Mouse (Mus musculus) testis, postnatal 14 days (tissue): ENCODE data around the gene Gm20388.

Experiments used
- DNase-seq: peaks from one replicate; pipeline ENCODE4 v3.0.0; 2021; ENCODE audit warnings: low spot score

Gene Gm20388

DNA sequence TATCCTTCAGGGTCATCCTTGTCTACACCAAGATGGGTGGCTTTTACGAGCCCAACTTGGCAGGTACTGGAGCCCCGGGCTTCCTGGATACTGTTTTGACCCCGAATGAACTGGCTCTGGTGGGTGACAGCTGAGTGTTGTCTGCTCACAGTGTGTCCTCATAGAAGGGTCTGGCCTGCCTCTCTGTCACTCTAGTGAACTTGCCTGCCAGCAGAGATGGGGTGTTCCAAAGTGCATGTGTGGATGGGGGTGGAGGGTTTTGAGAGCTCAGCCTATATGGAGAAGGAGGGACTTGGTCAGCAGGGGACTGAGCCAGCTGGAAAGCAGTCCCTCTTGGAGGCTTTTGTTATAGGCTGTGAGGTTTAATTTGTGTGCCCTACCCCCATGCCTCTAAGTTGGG, 291.9 kb downstream of the Gm20388 start:
- DNase-seq: no peak

DNA sequence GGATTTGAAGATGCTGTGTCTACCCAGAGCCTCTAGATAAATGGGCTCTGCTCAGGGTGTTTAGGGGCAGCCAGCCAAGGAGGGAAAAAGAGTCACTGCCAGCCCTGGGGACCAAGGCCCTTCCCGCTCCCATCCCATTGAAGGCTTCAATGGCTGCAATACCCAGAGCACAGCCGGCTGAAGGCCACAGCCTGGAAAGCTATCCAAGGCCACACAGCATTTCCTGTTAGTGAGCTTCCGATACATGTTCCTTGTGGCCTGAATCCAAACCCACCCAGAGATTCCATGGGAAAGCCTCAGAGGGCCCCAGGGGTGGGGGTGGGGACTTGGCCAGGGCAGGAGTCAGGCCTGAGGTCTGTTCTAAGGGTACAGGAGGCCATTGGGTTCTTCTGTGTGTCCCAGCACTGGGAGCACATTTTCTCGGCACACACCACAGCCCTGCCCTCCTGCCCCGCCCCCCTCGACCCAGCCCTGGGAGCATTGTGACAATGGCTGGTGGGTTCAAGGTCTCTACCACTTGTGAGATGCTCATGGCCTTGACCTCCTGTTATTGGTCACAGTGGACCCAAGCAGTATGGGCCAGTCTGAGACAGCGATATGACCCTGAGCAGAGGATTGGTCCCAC, 294.2 kb downstream of the Gm20388 start:
- peak; percentile 58 for DNase-seq

DNA sequence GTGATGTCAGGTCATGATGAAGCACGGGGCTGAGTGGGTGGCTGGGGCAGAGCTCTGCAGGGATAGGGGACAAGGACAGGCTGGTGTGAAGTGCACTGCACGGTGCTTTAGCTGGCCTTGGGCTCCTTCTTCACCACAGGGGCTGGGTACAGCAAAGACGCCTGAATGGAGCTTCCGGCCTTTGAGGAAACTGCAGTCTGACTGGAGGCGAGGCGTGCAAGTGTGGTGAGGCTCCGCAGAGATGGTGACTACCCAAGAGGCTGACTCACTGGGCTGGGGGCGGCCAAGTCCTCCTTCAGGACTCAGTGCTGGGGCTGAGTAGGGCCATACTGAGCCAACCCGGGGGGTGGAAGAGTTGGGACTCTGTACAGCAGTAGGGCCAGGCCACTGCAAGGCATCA, 295.3 kb downstream of the Gm20388 start:
- DNase-seq: no peak

DNA sequence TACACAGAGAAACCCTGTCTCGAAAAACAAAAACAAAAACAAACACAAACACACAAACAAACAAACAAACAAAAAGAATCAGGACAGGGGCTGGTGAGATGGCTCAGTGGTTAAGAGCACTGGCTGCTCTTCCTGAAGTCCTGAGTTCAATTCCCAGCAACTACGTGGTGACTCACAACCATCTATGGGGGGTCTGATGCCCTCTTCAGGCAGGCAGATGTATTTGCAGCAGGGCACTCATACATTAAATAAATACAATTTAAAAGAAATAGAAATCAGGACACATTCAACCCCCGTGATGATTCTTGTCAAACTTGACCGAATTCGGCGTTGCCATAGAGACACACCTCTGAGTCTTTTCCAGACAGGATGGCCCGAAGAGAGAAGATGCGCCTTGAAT, 296.7 kb downstream of the Gm20388 start:
- DNase-seq: no peak

DNA sequence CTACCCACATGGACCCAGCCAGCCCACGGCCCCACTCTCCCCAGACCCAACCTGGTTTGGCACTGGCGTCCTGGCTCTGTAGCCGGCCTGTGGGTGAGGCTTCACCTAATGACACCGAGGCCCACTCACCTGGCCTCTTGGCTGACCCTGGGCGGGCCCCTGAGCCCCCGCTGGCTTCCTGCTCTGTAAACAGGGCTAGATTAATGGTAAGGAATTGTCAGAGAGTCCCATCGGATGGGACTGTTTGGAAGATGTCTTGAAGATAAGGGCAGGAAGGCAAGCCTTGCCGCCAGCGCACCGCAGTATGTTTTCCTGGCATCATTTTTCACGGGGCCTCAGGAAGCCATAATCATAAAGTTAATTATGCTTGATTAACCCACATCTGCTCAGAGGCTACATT, 297.5 kb downstream of the Gm20388 start:
- no peak for DNase-seq

DNA sequence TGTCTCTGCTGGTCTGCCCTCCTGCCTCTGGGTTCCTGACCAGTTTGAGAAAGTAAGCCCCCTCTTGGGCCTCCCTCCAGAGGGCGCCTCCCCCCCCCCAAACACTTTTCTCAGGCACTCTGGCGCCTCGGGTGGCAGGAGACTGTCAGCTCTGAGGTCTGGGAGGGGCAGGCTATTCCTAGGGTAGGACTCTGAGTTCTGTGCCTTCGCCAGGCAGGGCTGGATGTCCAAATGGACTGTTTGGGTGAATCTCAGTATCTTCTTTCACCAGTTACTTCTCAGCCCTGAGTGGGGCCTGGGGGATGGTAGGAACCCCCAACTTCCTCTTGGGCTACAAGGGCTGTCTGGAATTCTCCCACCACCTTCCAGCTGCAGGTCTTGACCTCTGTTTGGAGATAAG, 300.7 kb downstream of the Gm20388 start:
- no peak for DNase-seq

DNA sequence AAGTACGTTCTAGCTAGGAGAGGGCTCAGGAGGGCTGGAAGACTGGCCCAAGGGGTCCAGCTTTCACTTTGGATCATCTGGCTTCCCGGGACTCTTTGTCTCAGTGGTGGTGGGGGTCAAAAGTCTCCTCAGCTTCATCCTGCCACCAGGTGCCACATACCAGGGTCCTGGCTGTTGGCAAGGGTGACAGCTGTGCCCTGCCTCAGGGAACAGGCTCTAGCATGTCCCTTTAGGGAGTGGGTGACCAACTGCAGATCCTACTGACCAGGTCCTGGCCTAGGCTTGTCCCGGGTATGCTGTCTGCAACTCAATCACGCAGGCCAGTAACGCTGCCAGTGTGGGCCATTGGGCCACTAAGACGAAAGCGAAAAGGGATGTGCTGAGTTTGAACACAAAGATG, 302.0 kb downstream of the Gm20388 start:
- DNase-seq: no peak

DNA sequence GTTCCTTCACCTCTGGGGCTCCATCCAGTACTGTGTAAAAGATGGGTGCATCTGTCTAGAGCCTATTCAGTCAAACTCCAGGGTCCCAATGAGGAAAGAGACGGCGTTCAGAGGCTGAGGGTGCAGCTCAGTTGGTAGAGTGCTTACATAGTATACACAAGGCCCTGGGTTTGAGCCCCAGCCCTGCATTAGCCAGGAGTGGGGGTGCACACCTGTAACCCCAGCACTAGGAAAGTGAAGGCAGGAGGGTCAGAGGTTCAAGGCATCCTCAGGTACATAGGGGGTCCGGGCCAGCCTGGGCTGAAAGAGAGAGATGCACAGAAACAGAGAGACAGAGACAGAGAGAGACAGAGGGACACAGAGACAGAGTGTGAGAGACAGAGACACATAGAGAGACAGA, 302.6 kb downstream of the Gm20388 start:
- no peak for DNase-seq

DNA sequence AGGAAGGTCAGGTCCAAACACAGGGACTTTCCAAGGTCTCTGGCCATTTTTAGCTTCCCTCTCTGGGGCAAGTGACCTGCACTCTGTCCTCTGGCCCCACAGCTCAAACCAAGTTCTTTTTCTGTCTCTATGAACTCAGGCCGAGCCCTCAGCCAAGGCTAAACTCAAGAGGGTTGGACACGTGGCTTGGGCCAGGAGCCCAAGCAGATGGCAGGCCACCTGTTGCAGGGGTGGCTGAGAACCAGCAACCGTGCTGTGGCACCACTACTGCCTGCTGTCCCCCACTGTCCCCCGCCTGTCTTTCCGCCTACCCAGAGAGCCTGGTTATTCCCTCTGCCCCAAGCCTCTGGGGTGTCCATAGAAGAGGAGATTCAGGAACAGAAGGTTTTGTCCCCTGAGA, 303.3 kb downstream of the Gm20388 start:
- no peak for DNase-seq

DNA sequence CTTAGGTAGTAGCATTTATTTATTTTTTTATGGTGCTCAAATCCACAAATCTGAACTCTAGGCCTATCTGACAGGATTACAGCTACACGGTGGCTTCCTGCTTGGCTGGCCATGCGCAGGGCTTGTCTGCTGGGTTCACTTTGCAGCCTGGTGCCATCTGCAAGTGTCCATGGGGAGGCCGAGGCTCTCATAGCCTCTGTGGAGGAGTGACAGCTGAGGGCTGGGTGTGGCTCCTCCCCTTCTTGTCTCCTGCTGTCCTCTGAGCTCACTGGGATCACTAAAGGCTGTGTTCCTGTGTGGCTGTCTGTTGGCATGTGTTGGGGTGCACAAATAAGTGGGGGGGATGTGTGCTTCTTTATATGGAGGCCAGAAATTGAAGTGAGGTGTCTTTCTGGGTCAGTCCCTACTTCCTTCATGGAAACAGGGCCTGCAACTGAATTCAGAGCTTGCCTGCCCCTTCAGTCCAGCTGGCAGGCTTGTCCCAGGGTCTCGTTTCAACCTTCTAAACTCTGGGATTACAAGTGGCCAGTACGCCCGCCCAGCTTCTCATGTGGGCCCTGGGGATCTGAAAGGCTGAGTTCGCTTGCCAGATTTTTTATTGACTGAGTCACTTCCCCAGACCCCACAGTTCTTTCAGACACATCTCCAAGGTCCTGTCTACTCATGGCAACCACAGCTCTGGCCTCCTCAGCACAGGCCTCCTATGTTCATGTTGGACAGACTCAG, 304.9 kb downstream of the Gm20388 start:
- no peak for DNase-seq

DNA sequence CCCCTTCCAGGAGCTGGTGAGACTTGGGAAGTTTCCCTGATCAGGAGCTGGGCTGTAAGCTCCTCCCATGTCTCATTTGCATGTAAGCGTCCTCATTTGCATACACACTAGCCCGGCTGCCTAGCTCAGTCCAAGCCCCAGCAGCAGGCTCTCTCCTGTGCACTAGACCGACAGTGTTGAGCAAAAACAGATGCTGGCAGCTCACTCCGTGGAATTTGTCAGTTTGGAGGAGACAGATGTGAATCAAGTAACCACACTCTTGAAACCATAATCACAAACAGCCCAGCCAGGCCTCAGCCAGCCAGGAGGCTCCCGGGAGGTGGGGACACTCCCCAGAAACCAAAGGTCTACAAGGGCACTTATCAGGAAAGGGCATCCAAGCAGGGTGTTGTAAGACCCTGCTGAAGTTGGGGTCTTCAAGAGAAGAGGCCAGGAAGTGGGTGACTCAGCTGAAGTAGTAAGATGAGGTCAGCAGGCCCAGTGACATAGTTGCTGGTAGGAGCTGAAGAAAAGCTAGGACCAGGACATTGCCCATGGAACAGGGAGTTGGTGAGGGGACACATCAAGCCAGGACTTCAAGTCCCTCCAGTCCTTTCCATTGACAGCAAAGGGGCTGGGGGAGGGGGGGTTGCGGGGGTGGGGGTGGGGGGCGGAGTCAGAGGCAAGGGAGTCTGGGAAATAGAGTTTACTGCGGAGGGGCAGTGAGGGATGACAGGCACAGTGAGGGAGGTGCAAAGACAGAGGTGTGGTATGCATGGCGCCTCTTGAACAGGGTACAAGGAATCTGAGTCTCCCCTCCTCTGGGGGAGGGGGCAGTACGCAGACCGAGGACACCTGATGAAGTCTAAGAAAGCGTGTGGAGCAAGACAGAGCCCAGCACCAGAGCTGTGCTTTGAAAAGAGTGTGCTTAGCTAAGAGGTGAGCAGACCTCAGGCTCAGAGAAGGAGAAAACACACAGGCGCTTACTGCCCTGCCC, 306.5 kb downstream of the Gm20388 start:
- no peak for DNase-seq

DNA sequence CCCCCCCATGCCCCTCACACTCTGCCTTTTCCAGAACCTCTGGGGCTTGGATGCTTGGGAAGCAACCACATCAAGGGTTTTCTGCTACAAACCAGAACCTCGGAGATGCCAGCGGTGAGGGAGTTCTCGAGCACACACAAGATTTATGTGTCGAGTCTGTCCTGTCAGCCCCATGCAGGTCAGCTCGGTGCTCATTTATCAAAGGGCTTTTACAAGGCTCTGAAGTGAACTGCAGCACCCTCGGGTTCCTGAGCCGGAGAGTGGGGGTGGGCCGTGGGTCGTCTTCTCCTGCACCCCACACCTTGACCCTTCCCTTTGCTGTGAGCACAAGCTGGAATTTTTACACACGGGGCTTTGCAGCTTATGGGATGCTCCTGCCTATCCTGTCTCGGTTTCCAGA, 311.9 kb downstream of the Gm20388 start:
- no peak for DNase-seq

DNA sequence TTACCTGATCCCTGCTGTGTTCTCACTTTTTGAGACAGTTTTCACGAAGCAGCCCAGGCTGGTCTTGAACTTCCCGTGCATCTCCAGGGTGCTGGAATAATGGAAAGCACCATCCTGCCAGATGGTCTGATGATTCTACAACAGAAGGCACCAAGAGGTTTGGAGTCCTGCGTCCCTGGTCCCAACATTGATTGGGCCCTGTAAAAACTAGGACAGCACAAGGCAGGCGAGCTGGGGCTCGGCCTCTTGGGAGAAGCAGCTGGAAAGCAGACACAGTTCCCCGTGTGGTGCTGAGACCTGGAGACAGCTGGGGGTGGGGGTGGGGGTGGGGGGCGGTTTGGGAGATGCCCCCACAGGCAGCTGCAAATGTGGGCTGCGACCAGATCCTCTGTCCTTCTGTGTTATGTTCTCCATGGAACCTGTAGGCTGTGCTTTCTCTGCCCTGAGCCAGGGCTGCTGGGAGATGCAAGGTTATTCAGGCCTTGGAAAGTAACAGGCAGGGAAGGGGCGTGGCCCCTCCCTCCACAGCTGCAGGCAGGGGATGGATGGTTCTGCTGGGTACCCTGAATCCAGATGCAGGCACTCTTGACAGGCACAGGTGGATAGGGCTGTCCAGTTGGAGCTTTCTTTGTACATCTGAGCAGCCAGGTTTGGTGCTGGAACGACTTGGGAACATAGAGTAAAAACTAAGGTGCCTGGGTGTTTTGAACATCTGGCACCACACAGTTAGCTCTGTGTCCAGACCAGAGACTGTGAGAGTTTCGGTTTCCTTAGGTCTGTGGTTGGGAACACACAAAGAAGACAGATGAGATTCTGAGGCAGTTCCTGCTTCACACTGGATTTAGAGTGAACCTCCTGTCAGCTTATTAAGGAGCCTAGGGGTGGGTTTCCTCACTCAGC, 314.1 kb downstream of the Gm20388 start:
- no peak for DNase-seq

DNA sequence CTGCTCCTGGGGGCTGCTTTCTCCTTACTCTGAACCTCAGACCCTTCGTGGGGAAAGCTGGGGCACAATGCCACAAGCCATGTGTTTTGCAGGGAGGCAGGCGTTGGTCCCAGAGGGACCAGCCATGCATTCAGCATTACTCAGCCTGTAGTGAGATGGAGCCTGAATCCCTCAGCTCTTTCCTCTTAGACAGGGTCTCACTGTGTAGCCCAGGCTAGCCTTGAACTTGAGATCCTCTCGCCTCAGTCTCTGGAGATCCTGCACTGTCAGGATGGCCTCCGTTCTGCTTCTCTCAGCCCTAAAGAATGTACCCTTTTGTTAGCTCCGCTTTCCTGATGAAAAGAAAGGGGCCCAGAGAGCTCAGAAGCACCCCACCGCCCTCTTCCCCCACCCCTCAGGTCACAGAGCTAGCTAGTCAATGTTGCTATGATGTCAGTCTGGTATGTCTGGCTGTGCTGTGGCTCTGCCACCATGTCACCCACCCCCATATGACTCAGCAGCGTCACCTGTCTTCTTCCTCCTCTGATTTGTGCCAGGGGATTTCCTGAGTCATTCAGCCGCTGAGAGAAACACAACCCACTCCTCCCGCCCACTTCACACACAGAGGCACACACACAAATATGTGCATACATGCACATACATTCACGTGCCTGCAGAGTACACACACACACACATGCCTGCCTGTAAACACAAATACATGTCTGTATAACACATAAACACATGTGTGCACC, 314.9 kb downstream of the Gm20388 start:
- DNase-seq: no peak

DNA sequence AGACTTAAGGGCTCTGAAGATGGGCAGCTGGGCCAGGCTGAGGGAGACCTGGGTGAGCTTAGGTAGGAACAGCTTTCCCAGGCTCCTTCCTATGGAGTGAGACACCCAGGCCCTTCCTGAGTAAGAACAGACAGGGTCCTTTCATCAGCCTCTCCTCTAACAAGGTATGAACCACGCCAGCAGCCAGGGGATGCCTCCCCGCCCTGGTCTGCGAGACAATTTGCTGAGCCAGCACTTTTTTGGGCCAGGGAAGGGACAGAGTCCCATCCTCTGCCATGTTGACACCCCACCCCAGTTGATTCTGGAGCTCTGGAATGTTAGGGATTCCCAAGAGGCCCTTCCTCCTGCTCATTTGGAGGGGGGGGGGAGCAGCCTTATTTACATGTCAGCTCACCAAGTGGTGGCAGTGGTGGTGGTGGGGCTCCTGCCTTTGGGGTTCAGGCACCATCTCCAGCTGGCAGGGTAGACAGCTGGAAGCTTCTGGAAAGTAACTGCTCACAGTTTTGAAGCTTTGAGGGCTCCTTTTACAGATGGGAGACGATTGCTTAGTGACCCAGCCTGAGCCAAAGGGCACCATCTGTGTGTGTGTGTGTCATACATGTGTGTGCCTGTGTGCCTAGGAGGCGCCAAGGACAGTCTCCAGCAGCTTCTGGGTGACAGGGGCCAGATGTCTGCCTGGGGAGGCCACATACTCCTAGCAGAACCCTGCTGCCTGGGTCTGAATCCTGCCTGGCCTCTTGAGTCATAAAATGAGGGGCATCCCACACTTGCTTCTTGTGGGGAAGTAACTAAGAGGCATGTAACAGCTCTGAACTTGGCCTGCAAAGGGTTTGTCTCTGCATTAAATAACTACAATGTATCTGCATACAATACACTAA, 316.3 kb downstream of the Gm20388 start:
- no peak for DNase-seq

DNA sequence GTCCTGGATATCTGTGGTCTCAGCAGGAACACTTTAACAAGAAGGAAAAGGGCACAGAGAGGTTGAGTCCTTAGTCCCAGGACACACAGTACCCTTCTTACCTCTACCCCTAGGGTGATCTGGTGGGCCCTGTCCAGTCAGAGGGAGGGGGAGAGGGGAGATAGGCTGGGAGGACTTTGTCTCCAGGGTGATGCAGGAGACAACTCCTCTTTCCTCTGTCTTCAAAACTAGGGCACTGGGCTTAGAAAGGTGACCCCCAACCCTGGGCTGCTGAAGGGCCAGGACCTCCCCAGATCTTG, 316.9 kb downstream of the Gm20388 start:
- no peak for DNase-seq

DNA sequence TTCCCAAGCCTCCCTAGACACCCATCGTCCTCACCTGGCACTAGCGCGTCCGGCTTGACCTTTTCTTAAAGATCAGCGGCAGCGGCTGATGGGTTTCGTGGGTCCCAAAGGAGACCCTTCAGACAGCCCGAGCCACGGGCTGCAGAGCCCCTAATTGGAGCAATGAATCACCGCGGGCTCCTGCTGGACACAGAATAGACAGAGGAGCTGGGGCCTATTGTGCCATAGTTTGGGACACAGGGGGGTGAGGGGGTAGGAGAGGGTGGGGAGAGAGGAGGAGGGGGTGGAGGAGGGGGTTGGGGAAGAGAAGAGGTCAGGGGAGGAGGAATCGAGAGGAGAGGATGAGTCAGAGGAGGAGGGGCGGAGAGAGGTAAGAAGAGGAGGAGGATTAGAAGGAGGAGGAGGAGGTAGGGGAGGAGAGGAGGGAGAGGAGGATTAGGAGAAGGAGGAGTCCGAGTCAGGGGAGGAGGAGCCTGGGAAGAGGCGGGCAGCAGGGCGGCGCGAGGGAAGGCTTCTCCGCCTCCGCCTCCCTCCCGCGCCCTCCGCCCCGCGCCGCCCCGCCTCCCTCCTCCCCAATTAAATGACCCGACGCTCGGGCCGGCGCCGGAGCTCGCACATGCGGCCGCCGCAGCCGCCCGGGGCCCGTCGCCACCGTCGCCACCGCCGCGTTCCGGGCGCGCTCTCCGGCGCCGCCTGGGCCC, 317.4 kb downstream of the Gm20388 start, which contains the start of gene Gse1:
Gene Gse1, plus strand, starts transcription at position 566 of the 701 bp plus-strand sequence.
- peak; percentile 78 for DNase-seq

DNA sequence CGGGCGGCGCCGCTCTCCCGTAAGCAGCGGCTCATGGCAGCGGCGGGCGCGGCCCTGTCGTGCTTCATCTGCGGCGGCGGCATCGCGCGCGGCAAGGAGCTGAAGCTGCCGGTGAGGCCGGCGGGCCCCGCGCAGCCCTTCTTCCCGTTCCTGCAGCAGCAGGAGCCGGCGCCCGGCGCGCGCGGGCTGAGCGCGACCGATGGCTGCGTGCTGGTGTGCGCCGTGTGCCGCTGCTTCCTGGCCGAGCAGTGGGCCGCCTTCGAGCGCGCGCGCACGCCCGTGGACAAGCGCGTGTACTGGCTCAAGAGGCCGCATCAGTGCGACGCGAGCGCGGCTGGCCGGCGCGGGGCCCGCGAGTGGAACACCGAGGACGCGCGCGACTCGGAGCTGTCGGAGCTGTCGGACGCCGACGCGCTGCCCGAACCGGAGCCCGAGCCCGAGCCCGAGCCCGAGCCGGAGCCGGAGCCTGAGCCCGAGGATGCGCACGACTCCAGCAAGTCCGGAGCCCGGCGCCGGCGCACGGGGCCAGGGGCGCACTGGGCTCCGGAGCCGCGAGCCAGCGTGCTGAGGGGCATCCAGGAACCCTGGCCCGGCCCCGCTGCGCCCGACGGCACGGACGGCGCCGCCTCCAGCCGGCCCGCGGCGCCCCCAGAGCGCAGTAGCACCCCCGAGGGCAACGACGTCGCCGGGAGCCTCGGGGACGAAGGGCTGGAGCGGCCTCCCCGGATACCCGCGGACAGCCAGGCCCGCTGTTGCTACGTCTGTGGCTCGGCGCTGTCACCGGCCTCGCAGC, 318.3 kb downstream of the Gm20388 start:
- DNase-seq: no peak

DNA sequence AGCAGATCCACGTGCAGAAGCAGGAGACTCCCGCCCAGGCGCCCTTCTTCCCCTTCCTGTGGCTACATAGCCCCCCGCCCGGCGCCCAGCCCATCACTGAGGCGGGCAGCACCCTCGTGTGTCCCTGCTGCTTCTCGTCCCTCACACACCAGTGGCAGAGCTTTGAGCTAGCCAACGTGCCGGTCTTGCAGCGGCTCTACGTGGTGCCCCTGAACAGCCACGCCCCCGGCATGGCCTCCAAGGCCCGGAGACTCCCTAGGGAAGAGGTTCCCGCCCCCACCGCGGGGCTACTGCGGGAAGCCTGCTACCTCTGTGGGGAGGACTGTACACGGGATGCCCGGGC, 318.9 kb downstream of the Gm20388 start:
- no peak for DNase-seq
